Mouse (Mus musculus) brown adipose tissue, adult 24 weeks (tissue): ENCODE data around the gene Camkk2. TPM values are rescaled to one million over a fixed set of nuclear protein-coding genes. Genes with fewer than 3 reads are reported as not detected.

Source experiments
- polyA plus RNA-seq: library from polyadenylated mRNA; stranded (reverse); fragments of >200 nt; gene quantifications from 2 replicates; pipeline ENCODE4 v1.2.4, GENCODE M21; 2012; ENCODE audit not compliant: missing spikeins, insufficient read depth, insufficient read length

Gene Camkk2
- polyA plus RNA-seq, 1 experiment: 9.4 TPM

Other genes starting within 250 kb of the Camkk2 start
- 23.3 and 26.5 TPM in 2 replicates for gene Ift81, start 164.9 kb downstream of the Camkk2 start, polyA plus RNA-seq
- gene P2rx7, start 135.5 kb downstream of the Camkk2 start, polyA plus RNA-seq: 1.5 and 1.6 TPM in 2 replicates
- gene P2rx4, start 71.9 kb downstream of the Camkk2 start, polyA plus RNA-seq: 23.7 and 29.2 TPM in 2 replicates
- gene Anapc5, start 41.9 kb upstream of the Camkk2 start, polyA plus RNA-seq: 112 and 138 TPM in 2 replicates
- 8.8 and 12.4 TPM in 2 replicates for gene Rnf34, start 70.6 kb upstream of the Camkk2 start, polyA plus RNA-seq
- gene Kdm2b, start 210.4 kb upstream of the Camkk2 start, polyA plus RNA-seq: 6.3 and 6.5 TPM in 2 replicates
- gene Orai1, start 235.7 kb upstream of the Camkk2 start, polyA plus RNA-seq: 6.9 and 7.6 TPM in 2 replicates